Mouse (Mus musculus): ENCODE data around the gene Thsd7b. TPM values are rescaled to one million over a fixed set of nuclear protein-coding genes. Genes with fewer than 3 reads are reported as not detected.

Thsd7b gene
- polyA plus RNA-seq, 1 experiment from 2014 or later = 0.77 TPM

GRCm38 (mm10) chr1:129538508-129538907 lies 265.4 kb downstream of the Thsd7b start:
- ATAC-seq (replicated peaks; ENCODE audit: low FRiP score) = no peak
- Histone ChIP-seq H3K9ac (no peak overlapping the region), H3K9me3 (replicated peaks) (no peaks in the 10 kb centered on the region), H3K27ac (no peak overlapping the region), H3K36me3 (no peaks in the 10 kb centered on the region), H3K4me3 (replicated peaks) (no peak overlapping the region), H3K27me3 (no peaks in the 10 kb centered on the region), H3K4me2 (no peak overlapping the region), H3K4me1 (no peaks in the 10 kb centered on the region)
- WGBS = 78% methylated on average over 2 of the region's 2 CpGs

GRCm38 (mm10) chr1:129538970-129539369 lies 265.9 kb downstream of the Thsd7b start:
- no peaks in the 10 kb centered on the region for H3K36me3 ChIP-seq
- no peaks in the 10 kb centered on the region for H3K27me3 ChIP-seq
- H3K4me1 ChIP-seq = no peaks in the 10 kb centered on the region
- no peak overlapping the region for H3K4me2 ChIP-seq
- H3K9me3 ChIP-seq (replicated peaks) = no peaks in the 10 kb centered on the region
- H3K9ac ChIP-seq = no peak overlapping the region
- no peak overlapping the region for H3K27ac ChIP-seq
- WGBS = 87% methylated on average over 4 of the region's 4 CpGs
- no peak for ATAC-seq (replicated peaks; ENCODE audit: low FRiP score)
- no peak overlapping the region for H3K4me3 ChIP-seq (replicated peaks)

GRCm38 (mm10) chr1:129540751-129541150 lies 267.6 kb downstream of the Thsd7b start:
- H3K9ac ChIP-seq = no peak overlapping the region
- H3K27ac ChIP-seq = no peak overlapping the region
- H3K4me1 ChIP-seq = no peaks in the 10 kb centered on the region
- H3K27me3 ChIP-seq = no peaks in the 10 kb centered on the region
- ATAC-seq (replicated peaks; ENCODE audit: low FRiP score) = no peak
- H3K36me3 ChIP-seq = no peaks in the 10 kb centered on the region
- no peak overlapping the region for H3K4me3 ChIP-seq (replicated peaks)
- 68% methylated on average over 1 of the region's 1 CpGs for WGBS
- H3K4me2 ChIP-seq = no peak overlapping the region
- H3K9me3 ChIP-seq (replicated peaks) = no peaks in the 10 kb centered on the region

- no peak overlapping the region for H3K4me2 ChIP-seq
- no peak overlapping the region for H3K27ac ChIP-seq
- no peak overlapping the region for H3K9ac ChIP-seq
- 84% methylated on average over 3 of the region's 3 CpGs for WGBS
- H3K36me3 ChIP-seq = no peaks in the 10 kb centered on the region
- ATAC-seq (replicated peaks; ENCODE audit: low FRiP score) = no peak
- H3K9me3 ChIP-seq (replicated peaks) = no peaks in the 10 kb centered on the region
- H3K27me3 ChIP-seq = no peaks in the 10 kb centered on the region
- no peak overlapping the region for H3K4me3 ChIP-seq (replicated peaks)
- H3K4me1 ChIP-seq = no peaks in the 10 kb centered on the region
These were observed 269.6 kb downstream of the Thsd7b start for GRCm38 (mm10) chr1:129542563-129543146.

- no peaks in the 10 kb centered on the region for H3K27me3 ChIP-seq
- no peak overlapping the region for H3K9ac ChIP-seq
- H3K9me3 ChIP-seq (replicated peaks) = no peaks in the 10 kb centered on the region
- no peak overlapping the region for H3K4me3 ChIP-seq (replicated peaks)
- no peak overlapping the region for H3K4me2 ChIP-seq
- no peak overlapping the region for H3K27ac ChIP-seq
- no peak for ATAC-seq (replicated peaks; ENCODE audit: low FRiP score)
- H3K4me1 ChIP-seq = no peaks in the 10 kb centered on the region
- WGBS = 77% methylated on average over 3 of the region's 3 CpGs
- H3K36me3 ChIP-seq = no peaks in the 10 kb centered on the region
These were observed 270.1 kb downstream of the Thsd7b start for GRCm38 (mm10) chr1:129543169-129543568.

GRCm38 (mm10) chr1:129558054-129558453 lies 285.0 kb downstream of the Thsd7b start:
- peak; percentile 27; the same call in 1 of the 2 replicates for ATAC-seq (replicated peaks; ENCODE audit: low FRiP score)
- Histone ChIP-seq H3K27ac (no peak overlapping the region), H3K27me3 (no peaks in the 10 kb centered on the region), H3K4me3 (replicated peaks) (no peak overlapping the region), H3K36me3 (no peaks in the 10 kb centered on the region), H3K9ac (no peak overlapping the region), H3K9me3 (replicated peaks) (no peaks in the 10 kb centered on the region), H3K4me1 (0 out of 2 replicates have a peak, but pooled peaks cover 3% of the 10 kb centered on the region), H3K4me2 (no peak overlapping the region)
- 80% methylated on average over 4 of the region's 4 CpGs for WGBS

GRCm38 (mm10) chr1:129559137-129559536 lies 286.0 kb downstream of the Thsd7b start:
- no peaks in the 10 kb centered on the region for H3K9me3 ChIP-seq (replicated peaks)
- no peaks in the 10 kb centered on the region for H3K36me3 ChIP-seq
- H3K4me1 ChIP-seq = 0 out of 2 replicates have a peak, but pooled peaks cover 6% of the 10 kb centered on the region
- no peak overlapping the region for H3K9ac ChIP-seq
- ATAC-seq (replicated peaks; ENCODE audit: low FRiP score) = no peak
- H3K27ac ChIP-seq = no peak overlapping the region
- H3K4me3 ChIP-seq (replicated peaks) = no peak overlapping the region
- no peaks in the 10 kb centered on the region for H3K27me3 ChIP-seq
- 74% methylated on average over 4 of the region's 4 CpGs for WGBS
- no peak overlapping the region for H3K4me2 ChIP-seq

- Histone ChIP-seq H3K4me3 (replicated peaks) (no peak overlapping the region), H3K4me2 (no peak overlapping the region), H3K9me3 (replicated peaks) (no peaks in the 10 kb centered on the region), H3K27me3 (no peaks in the 10 kb centered on the region), H3K27ac (no peak overlapping the region), H3K4me1 (0 out of 2 replicates have a peak, but pooled peaks cover 6% of the 10 kb centered on the region), H3K36me3 (no peaks in the 10 kb centered on the region), H3K9ac (no peak overlapping the region)
- 47% methylated on average over 3 of the region's 3 CpGs for WGBS
- ATAC-seq (replicated peaks; ENCODE audit: low FRiP score) = no peak
These were observed 286.7 kb downstream of the Thsd7b start for GRCm38 (mm10) chr1:129559812-129560211.

GRCm38 (mm10) chr1:129562707-129563106 lies 289.6 kb downstream of the Thsd7b start:
- no peaks in the 10 kb centered on the region for H3K27me3 ChIP-seq
- peak; percentile 75 for ATAC-seq (replicated peaks; ENCODE audit: low FRiP score)

GRCm38 (mm10) chr1:129570522-129570921 lies 297.4 kb downstream of the Thsd7b start:
- 78% methylated on average over 3 of the region's 3 CpGs for WGBS
- Histone ChIP-seq H3K9ac (no peak overlapping the region), H3K36me3 (no peaks in the 10 kb centered on the region), H3K4me2 (no peak overlapping the region), H3K27me3 (no peaks in the 10 kb centered on the region), H3K27ac (no peak overlapping the region), H3K4me3 (replicated peaks) (no peak overlapping the region), H3K4me1 (no peaks in the 10 kb centered on the region), H3K9me3 (replicated peaks) (no peaks in the 10 kb centered on the region)
- ATAC-seq (replicated peaks; ENCODE audit: low FRiP score) = no peak

More at GRCm38 (mm10) chr1:129562707-129563106, 289.6 kb downstream of the Thsd7b start:
- no peaks in the 10 kb centered on the region for H3K36me3 ChIP-seq
- no peak overlapping the region for H3K27ac ChIP-seq
- H3K9ac ChIP-seq = no peak overlapping the region
- WGBS = 29% methylated on average over 1 of the region's 1 CpGs
- H3K9me3 ChIP-seq (replicated peaks) = no peaks in the 10 kb centered on the region
- 0 out of 2 replicates have a peak, but pooled peaks cover 6% of the 10 kb centered on the region for H3K4me1 ChIP-seq
- H3K4me2 ChIP-seq = no peak overlapping the region
- no peak overlapping the region for H3K4me3 ChIP-seq (replicated peaks)

GRCm38 (mm10) chr1:129579955-129580354 lies 306.9 kb downstream of the Thsd7b start:
- H3K4me2 ChIP-seq = no peak overlapping the region
- ATAC-seq (replicated peaks; ENCODE audit: low FRiP score) = no peak
- H3K9me3 ChIP-seq (replicated peaks) = no peaks in the 10 kb centered on the region
- H3K4me1 ChIP-seq = no peaks in the 10 kb centered on the region
- WGBS = 83% methylated on average over 4 of the region's 4 CpGs
- no peaks in the 10 kb centered on the region for H3K36me3 ChIP-seq
- no peak overlapping the region for H3K27ac ChIP-seq
- no peaks in the 10 kb centered on the region for H3K27me3 ChIP-seq
- no peak overlapping the region for H3K9ac ChIP-seq
- no peak overlapping the region for H3K4me3 ChIP-seq (replicated peaks)

GRCm38 (mm10) chr1:129586635-129587034 lies 313.5 kb downstream of the Thsd7b start:
- no peaks in the 10 kb centered on the region for H3K9me3 ChIP-seq (replicated peaks)
- H3K4me2 ChIP-seq = no peak overlapping the region
- H3K27ac ChIP-seq = no peak overlapping the region
- 23% methylated on average over 6 of the region's 6 CpGs for WGBS
- H3K27me3 ChIP-seq = no peaks in the 10 kb centered on the region
- no peak overlapping the region for H3K4me3 ChIP-seq (replicated peaks)
- H3K36me3 ChIP-seq = no peaks in the 10 kb centered on the region
- peaks cover 10% of the 10 kb centered on the region; the same call in 1 of the 2 replicates for H3K4me1 ChIP-seq
- ATAC-seq (replicated peaks; ENCODE audit: low FRiP score) = peak; percentile 67
- no peak overlapping the region for H3K9ac ChIP-seq
